Mouse (Mus musculus): ENCODE results near the gene Rpl14.

Gene Rpl14

DNA sequence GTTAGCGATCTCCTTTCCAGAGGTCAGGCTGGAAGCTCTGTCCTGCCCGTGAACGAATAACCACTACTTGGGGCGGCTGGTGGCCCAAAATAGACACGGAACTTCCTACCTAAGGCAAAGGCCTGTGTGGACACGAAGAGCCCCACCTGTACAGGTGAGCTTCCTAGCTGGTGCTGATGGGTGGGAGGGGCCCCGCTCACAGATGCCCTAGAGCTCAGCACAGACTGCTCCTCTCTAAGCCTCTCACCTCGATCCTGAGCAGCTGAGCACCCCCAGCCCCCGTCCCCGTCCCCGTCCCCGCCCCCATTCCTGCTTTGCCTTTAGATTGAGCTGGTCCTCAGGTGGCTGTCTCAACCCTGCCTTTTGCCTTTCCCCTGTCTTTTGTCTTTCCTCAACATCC is 32.7 kb downstream of the Rpl14 start:
- peak; percentile 64 for DNase-seq (ENCODE audit: low spot score)

DNA sequence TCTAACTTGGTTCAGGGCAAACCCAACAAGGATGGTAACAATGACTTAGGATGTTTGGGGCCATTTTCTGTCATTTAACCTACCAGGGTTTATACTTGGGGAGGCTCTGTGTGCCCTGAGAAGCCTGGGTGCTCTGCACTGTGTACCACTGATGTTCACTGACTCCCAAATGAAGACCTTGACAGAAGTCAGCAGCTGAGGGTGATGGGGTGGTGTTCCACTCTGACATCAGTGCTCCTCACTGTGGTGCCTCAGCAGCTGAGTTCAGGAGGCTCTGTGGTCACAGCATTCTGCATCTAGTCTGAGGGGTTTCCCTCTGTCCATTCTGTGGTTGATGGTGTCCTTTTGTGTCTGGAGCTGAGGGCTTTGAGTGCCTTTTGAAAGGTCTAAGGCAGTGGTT is 39.8 kb downstream of the Rpl14 start:
- no peak for DNase-seq (ENCODE audit: low spot score)

DNA sequence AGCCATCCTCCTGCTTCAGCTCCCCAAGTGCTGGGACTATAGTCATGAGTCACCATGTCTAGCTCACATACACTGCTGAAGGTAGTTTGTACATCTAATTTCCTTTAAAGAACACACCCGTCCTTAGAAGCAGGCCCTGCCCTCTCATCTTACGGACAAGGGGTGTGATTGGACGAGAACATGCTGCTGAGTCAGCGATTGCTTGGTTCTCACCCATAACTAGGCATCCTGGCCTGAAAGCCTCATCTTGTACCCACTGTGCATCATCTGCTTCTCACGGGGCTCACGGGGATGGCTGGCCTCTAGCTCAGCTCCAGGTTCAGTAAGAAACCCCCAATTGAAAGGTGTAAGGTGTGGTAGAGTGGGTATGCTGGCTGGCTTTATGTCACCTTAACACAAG is 42.8 kb downstream of the Rpl14 start:
- DNase-seq (ENCODE audit: low spot score) = no peak

DNA sequence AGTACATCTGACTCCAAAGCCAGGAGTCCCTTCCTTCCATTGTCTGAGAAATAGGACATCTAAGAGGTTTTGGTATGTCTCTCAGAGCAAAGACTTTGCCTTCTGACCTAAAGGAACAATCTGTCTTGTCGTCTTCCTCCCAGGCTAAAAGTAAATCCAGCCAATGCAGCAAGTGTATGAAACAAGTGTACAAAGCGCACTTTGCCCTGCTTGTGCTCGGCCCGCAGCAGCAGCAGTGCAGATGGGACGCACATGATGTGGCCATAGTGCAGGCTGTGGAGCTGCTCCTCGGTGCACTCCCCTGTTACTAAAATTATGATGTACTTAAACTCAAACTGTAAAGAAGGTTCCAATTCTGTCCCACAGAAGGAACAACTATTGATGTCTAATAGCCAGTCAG is 46.9 kb downstream of the Rpl14 start:
- DNase-seq (ENCODE audit: low spot score) = no peak

DNA sequence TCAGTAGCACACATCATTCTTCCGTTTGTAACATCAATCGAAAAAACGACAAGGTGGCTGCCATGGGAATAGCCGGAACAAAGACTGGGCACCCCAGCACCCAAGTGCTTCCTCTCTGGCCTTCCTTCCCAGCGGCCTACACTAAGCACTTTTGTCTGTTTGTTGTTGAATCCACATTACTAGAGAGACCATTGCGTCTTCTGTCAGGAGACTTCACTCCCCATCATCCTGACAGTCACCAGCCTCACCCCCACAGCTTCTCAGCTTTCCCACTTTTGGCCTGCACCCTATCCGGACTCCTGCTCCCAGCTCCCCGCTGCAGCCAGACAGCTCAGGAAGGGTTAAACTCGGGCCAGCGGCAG is 48.1 kb downstream of the Rpl14 start:
- no peak for DNase-seq (ENCODE audit: low spot score)

DNA sequence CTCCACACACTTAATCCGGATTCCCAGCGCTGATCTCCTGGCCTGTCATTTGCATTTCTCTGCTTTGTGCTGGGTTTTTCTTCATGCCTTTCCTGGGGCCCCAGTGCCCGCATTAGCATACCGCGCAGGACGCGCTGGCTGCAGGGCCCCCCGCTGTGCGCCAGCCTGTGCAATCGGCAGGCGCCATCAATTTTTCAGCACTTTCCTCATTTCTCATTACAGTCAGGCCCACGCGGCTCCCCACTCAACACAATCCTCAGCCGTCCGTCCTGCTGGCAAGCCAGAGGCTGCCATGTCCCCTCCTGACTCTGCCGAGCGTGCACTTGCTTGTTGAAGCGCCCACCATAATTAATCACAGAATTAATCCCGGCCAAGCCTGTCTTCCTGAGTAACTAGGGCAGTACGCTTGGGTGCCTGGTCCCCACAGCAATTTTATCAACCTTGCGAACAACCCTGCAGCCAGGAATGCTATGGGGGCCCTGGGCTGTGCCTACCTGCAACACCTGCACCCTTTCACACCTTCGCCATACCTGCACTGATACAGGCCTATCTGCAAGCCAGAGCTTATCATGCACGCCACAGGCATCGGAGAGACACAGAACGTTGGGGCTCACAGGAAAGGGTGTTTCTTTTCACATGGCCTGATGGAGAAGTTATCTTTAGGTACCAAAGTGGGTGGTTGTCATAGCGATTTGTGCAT is 48.6 kb downstream of the Rpl14 start:
- no peak for DNase-seq (ENCODE audit: low spot score)

DNA sequence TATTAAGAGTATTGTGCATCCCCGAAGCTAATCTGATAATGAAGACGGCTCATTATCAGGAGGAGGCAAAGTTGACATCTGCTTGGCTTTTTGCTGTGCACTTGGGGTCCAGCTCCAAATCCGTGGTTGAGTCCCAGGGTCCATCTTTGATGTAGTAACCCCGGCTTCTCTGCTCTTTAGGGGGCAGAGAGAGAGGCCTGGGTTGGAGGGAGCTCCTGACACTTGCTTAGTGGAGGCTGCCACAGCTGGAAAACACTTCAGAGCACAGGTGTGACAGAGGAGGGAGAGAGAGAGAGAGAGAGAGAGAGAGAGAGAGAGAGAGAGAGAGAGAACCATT is 49.1 kb downstream of the Rpl14 start:
- no peak for DNase-seq (ENCODE audit: low spot score)

All from urinary bladder, postnatal 14 days (tissue).